Mouse (Mus musculus) myocyte (in vitro differentiated cells): ENCODE results near the gene Tnfrsf14.

Source experiments
- POLR2A ChIP-seq: IDR thresholded peaks from one replicate; pipeline ENCODE4 v1.6.1; 2011; ENCODE audit warnings: low read depth, mild to moderate bottlenecking, control low read depth, moderate library complexity; ENCODE audit not compliant: insufficient read length
- TCF12 ChIP-seq: IDR thresholded peaks from one replicate; pipeline ENCODE4 v1.6.1; 2011; ENCODE audit warnings: mild to moderate bottlenecking, control low read depth; ENCODE audit not compliant: poor library complexity, insufficient read depth, severe bottlenecking

DNA sequence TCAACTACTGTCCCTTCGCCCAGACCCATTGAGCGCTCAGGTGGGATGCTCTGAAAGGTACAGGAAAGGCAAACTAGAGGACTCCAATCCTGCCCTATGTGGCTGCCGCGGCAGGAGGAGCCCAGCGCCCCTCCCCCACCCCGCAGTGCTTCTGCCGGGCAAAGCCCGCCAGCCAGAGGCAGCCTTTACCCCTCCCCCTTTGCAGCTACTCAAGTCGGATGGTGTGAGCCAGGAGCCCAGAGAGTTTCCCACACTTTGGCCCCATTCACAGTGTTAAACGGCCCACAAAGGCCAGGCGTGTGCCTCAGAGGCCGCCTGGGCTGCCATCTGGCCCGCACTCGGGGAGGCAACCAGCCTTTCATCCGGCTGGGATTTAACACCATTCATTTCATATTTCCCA is 29.8 kb upstream of the Tnfrsf14 start:
- TF ChIP-seq TCF12 (no peak), POLR2A (no peak)
